Mouse (Mus musculus) left cerebral cortex, adult 9 months (tissue): Measurements from ENCODE around the gene Tmem254a.
"Not testable (repeated sequence)": the region's sequence is repeated elsewhere in the genome, so short reads cannot be mapped to it uniquely, and the experiment has no call there.

ENCODE experiments used
- DNase-seq, 2 experiments: peaks; one replicate each; pipeline ENCODE4 v3.0.0; 2022; ENCODE audit warnings: low spot score in 2 of 2

Tmem254a gene

GRCm38 (mm10) chr14:25927562-25927881, at the start of gene Tmem254a:
Gene Tmem254a, minus strand, starts transcription at chr14:25927672.
- DNase-seq = not testable (repeated sequence)

- DNase-seq = not testable (repeated sequence)
These were observed 30.4 kb upstream of the Tmem254a start for GRCm38 (mm10) chr14:25957861-25958260.

DNA sequence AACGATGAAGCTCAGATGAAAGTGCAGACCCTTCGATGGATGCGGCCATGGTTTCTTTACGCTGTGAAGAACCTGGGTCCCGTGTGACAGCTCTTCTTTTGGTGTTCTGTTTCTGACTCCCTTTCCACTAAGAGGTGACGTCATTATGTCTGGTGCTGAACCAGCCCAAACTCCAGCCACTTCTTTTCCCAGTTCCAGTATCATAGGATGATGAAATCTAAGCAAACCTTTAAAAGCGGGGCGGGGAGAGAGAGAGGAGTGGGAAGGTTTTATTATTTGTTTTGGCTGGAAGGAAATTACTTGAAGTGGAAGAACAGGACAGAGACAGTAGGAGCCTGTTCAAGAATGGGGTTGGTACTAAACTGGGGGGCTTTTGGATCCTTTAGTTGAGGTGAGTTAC, 10.5 kb upstream of the Tmem254a start, which contains the start of gene Cphx1:
Gene Cphx1, plus strand, starts transcription at position 301 of the 400 bp plus-strand sequence.
- DNase-seq = not testable (repeated sequence)

DNA sequence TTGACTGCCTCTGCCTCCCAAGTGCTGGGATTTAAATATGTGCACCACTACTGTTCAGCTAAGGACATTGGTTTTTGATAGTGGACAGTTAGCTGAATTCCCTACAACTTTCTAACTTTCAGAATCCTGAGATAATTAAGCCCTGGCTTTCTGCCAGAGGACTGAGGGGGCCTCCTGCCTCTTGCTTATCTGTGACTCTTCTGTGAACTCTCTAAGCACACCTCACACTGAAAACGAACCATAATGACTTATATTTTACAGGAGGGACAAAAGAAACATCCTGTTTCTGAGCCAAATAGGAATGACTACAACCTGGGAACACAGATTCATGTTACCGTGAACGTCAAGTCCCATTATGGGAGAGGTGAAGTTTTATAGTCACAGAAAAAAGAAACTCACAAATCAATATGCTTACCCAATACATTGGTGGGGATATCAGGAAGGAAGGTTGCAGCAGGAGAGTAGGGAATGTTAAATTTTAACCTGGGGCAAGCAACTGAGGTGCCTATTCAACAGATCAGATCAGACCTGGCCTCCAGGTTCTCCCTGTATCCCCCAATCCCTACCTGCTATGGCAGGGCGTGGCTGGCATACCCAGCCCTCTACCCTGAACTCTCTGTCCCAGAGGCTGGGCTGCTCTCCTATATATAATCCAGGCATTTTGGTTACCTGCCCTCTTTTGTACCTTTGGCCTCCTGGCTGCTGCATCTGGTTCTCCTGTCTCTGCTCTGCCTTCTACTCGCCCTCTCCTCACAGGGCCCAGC, 9.6 kb upstream of the Tmem254a start:
- not testable (repeated sequence) for DNase-seq

- DNase-seq = not testable (repeated sequence)
These were observed 484 bp downstream of the Tmem254a start for GRCm38 (mm10) chr14:25926814-25927561.

- DNase-seq = not testable (repeated sequence)
These were observed 8.9 kb downstream of the Tmem254a start for GRCm38 (mm10) chr14:25918427-25919170.

- not testable (repeated sequence) for DNase-seq
These were observed 18.5 kb downstream of the Tmem254a start for GRCm38 (mm10) chr14:25908976-25909375.

DNA sequence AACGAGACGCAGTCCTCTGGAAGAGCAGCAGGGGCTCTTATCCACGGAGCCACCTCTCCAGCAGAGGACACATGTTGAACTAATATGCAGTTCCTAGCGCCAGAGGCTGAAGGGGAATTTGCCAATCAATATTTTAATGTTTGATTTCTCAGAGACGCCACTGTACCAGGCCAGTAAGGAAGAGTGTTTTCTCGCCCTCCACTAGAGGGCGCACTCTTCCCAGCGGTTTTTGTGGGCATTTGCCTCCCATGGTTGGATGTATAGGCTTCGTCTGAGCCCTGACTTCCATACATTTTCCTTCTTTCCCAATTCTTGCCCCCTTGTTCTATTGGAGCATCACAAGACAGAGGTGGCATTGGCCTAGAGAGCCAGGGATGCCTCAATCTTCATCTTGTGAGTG, 20.2 kb downstream of the Tmem254a start:
- not testable (repeated sequence) for DNase-seq

GRCm38 (mm10) chr14:25905243-25905642, 22.2 kb downstream of the Tmem254a start:
- peak in 1 of 2 experiments; percentile 2 for DNase-seq

DNA sequence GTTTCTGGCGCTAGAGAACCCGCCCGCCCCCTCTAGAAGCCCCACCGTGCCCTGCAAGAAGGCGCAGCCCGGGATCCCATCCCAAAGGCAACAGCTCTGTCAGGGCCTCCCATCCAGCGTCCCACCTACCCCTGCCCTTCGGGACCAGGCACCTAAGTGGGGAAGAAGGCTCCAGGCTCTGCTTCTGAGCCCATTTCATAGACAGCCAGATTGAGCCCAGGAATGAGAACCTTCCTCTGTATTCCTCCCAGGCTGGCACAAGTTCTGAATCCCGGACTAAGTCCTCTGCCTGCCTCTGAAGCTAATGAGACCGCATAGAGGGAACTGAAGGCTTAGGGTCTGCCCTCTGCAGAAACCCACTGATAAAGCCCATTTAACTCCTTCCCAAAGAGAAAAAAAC, 24.5 kb downstream of the Tmem254a start, which contains the start of gene Plac9a:
Gene Plac9a, minus strand, starts transcription at position 101 of the 400 bp plus-strand sequence.
- DNase-seq = not testable (repeated sequence)

DNA sequence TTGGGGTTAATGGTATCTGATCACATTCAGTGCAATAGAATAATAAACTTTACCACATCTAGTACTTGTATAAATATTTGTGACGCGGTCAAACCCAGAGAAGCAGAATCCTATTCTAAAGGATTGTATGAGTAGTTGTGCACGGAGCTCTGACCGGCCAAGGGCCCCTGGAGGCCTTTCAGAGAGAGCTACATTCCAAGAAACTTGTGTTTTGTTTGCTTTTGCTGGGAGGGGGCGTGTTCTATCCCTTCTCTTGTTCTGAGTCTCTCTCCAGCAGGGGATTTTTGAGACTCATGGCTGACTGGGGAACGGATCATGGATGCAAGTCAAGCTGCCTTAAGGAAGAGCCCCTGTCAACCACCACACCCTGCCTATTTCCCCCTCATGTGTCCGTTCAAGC, 31.8 kb downstream of the Tmem254a start:
- not testable (repeated sequence) for DNase-seq

DNA sequence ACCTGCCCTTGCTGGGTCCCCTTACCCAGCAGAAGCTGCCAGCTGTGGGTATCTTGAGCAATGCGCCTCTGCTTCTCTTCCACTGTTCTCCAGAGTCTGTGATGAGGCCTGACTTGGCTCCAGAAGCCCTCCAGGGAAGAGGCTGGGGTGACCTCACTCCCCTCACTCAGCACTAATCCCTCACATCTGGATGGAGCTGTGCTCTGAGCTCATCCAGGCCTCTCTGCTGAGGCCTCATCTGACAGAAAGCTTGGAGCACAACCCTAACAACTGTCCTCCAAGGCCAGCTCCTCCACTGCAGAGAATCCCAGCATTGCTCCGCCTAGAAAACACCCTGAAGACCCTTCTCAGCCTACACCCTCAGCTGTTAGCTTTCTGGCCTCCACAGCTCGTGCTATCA, 32.9 kb downstream of the Tmem254a start:
- not testable (repeated sequence) for DNase-seq

GRCm38 (mm10) chr14:25885886-25886285, 41.6 kb downstream of the Tmem254a start:
- DNase-seq = not testable (repeated sequence)

- DNase-seq = not testable (repeated sequence)
These were observed 45.7 kb downstream of the Tmem254a start for GRCm38 (mm10) chr14:25881769-25882168.

DNA sequence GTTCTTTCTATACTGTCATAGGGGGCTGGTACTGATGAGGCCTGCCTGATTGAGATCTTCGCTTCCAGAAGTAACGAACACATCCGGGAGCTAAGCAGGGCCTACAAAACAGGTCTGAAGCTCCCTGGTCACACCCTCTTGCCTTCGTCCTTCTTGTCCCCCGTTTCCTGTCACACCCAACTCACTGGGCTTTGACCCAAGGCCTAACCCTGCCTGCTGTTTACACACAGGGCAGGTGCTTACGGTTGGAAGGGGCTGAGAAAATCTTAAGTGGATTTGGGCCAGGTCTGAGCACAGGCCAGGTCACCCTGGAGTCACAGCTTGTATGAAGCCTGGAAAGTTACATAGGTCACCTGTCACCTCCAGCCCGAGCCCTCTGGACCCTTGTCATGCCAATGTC, 50.8 kb downstream of the Tmem254a start:
- not testable (repeated sequence) for DNase-seq
